Mouse (Mus musculus) cerebellum, adult 2 months (tissue): ENCODE measurements around the gene Evx1.

Experiments used
- CTCF ChIP-seq: fragments of 200-500 bp; IDR thresholded peaks from 2 replicates; pipeline ENCODE4 v1.5.1; 2011; ENCODE audit warnings: low read depth, mild to moderate bottlenecking, control low read depth, low read length, moderate library complexity, borderline replicate concordance; ENCODE audit not compliant: insufficient read depth
- POLR2A ChIP-seq: fragments of 200-500 bp; IDR thresholded peaks from 2 replicates; pipeline ENCODE4 v1.6.1; 2011; ENCODE audit warnings: low read length, control low read depth, borderline replicate concordance; ENCODE audit not compliant: insufficient read depth

DNA sequence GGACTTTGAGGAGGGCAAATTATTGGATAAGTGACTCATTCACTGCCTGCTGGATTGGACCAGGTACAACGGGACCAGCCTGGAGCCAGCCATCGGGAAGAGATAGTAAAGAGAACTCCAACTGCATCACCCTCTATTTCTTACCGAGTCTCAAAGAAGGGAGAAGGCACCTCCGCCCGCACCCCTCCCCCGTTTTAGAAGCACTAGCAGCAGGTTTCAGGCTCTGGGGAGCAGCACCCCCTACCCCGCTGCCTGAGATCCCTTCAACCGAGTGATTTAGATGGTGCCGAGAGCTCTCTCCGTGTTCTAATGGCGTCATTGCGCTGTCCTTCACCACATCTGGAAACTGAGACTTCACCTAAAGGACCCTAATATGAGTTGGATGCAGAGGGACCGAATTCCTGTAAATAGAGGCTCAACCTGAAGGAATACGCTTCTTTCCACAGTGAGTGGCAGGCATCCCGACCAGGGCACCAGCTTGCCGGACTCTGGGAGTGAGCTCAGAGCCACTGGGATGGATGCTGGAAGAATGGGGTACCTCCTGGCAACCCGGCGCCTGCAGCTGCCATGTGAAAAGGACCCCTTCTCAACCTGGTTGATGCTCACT is 47.9 kb upstream of the Evx1 start:
- TF ChIP-seq CTCF = no peak
- TF ChIP-seq POLR2A = no peak
